Mouse (Mus musculus) heart, postnatal 36 days (tissue): Measurements from ENCODE around the gene Lyz2. TPM values are rescaled to one million over a fixed set of nuclear protein-coding genes. Genes with fewer than 3 reads are reported as not detected.
"Not testable (repeated sequence)": the region's sequence is repeated elsewhere in the genome, so short reads cannot be mapped to it uniquely, and the experiment has no call there.

ENCODE experiments used
- DNase-seq, 2 experiments: peaks; one replicate each; pipeline ENCODE4 v3.0.0; 2021 to 2022
- intact Hi-C: fragments of 180-260 bp; cut with DNase I; formaldehyde crosslinking; loops from one replicate; pipeline ENCODE4 v1.15.1; 2025
- total RNA-seq, 2 experiments: library from RNA; stranded (reverse); gene quantifications; 2 replicates each; pipeline ENCODE4 v1.2.3; 2021

Lyz2 gene
- 100 to 1,000 TPM; 148 to 201 TPM for total RNA-seq

DNA sequence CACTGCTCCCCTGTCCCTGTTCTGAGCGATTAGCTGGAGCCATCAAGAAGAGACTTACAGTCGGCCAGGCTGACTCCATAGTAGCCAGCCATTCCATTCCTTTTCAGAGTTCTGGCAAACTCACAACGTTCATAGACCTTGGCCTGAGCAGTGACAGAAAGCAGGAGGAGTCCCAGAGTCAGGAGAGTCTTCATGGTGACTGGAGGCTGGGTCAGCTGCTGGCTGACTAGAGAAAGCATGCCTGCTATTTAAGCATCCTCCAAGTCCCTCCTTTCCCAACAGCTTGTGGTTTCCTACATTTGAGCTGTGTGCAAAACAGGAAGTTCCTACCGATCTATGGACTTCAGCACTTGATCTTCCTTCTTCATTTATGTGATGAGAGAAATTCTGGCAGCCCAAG, at the start of gene Lyz2:
TSS of gene Lyz2 (minus strand) at position 273 of the 400 bp plus-strand sequence.
- intact Hi-C loops, result no loop called here
- DNase-seq, result peak; percentile 24 to 29

DNA sequence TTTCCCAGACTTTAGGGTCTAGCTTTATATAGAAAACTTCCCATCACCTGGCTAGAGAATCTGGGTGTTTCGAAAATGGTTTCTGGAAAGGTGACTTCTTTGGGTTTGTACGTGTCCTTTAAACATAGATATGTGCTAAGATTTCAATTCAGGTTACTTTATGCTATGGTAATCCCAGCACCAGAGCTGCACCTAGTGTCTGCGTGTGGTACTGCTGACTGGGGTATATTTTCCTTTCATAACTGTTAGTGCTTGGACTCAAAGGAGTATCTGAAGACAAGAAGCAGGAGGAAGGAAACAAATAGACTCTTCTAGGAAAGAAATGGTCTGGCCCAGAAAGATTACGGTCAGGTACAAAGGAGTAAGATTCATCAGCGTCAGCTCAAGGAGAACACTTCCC, 48.4 kb upstream of the Lyz2 start:
- intact Hi-C loops, result no loop called here
- DNase-seq, result peak in 1 of 2 experiments; percentile 25

DNA sequence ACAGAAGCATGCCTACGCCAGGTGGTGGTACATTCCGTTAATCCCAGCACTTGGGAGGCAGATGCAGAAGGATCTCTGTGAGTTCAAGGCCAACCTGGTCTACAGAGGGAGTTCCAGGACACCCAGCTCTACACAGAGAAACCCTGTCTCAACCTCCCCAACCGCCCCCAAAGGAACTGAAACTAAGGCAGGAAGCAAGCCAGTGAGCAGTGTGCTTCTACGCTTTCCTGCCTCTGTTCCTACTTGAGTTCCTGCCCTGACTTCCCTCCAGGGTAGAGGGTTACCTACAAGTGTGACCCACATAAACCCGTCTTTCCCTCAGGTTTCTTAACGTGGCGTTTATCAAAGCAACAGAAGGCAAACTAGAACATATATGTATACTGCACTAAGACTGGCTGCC, 41.7 kb upstream of the Lyz2 start:
- no peak for DNase-seq
- intact Hi-C loops, result no loop called here

- intact Hi-C loops, result no loop called here
- no peak for DNase-seq
Measured at GRCm38 (mm10) chr10:117322630-117323029, 40.5 kb upstream of the Lyz2 start.

- intact Hi-C loops, result no loop called here
- no peak for DNase-seq
Measured at GRCm38 (mm10) chr10:117320571-117320981, 38.5 kb upstream of the Lyz2 start.

DNA sequence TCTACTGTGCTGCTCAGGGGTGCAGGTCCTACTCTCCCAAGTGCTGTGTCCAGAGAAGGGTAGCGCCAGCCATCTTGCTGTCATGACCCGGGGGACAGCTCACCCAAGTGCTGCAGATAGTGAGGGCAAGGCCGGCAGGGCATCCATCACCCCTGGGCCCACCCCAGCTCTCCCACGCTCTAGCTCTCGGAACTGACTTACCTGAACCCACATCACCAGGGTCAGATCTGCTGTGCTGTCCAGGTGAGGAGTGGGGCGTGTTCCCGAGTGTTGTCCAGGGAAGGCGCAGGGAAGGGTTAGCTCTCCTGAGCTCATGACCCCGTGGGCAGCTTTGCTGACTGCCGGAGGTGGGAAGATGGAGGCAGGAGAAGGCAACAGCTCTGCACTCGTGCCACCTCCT, 34.3 kb upstream of the Lyz2 start:
- intact Hi-C loops, result no loop called here
- DNase-seq, result no peak

- intact Hi-C loops, result no loop called here
- no peak for DNase-seq
Measured at GRCm38 (mm10) chr10:117313133-117313532, 31.0 kb upstream of the Lyz2 start.

DNA sequence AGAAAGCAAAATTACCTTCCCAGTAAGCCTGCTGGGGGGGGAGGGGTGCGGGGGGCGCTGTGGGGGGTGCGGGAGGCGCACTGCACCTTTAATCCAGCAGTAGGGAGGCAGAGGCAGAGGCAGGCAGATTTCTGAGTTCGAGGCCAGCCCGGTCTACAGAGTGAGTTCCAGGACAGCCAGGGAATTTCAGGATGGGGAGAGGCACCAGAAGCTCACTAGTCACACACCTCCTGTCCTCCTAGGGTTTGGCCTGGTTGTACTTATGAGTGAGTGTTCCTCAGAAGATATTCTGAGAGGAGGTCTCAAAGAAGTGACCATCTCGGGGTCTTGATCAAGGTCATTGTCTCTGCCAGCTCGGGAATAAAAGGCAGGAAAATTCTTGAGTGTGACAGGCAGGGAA, 30.0 kb upstream of the Lyz2 start:
- DNase-seq, result no peak
- intact Hi-C loops, result no loop called here

- intact Hi-C loops, result no loop called here
- no peak for DNase-seq
Measured at GRCm38 (mm10) chr10:117304371-117304770, 22.2 kb upstream of the Lyz2 start.

- no peak for DNase-seq
- intact Hi-C loops, result no loop called here
Measured at GRCm38 (mm10) chr10:117301688-117302087, 19.6 kb upstream of the Lyz2 start.

DNA sequence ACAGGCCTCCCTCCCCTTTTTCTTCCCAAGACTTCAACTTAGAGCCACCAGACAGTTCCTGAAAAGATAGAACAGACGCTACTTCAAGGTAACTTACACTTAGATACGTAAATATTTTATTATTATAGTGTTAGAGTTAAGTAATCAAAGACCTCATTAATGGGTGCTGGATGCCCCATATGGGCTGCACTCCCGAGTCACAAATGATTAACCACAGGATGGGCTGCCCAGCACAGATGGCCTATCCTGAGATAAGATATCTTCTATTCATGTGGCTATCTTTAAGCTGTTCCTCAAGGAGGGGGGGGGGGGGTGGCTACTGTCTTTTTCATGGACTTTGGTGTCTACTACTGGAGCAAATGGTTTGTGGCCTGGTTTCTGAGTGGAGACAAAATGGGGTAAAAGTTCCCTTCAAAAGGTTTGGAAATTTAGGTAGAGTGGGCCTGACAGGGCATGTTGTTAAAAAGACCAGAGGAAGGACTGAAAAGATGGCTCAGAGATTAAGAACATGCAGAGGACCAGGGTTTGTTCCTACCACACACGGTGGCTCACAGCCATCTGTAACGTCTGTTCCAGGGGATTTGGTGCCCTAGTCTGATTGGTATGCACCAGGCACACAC, 17.9 kb upstream of the Lyz2 start:
- intact Hi-C loops, result no loop called here

DNA sequence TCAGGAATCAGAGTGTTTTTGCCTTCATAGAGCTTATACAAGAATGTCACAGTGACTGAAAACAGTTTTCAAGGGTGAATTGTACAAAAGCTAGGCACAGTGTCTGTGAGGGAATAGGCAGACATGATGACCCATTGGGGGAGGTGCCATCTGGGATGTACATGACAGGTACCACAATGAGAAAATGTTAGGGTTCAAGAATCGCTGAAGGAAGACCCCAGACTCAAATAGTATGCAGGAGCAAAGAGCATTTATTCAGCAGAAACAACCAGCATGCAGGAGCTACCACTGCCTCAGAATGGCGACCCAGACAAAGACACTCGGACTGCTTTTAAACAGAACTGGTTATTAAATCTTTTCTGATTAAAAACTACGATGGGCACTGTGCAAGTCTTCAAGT, 17.0 kb upstream of the Lyz2 start:
- no peak for DNase-seq
- intact Hi-C loops, result no loop called here

More for the DNA sequence above, 17.9 kb upstream of the Lyz2 start:
- DNase-seq, result no peak

- intact Hi-C loops, result no loop called here
- no peak for DNase-seq
Measured at GRCm38 (mm10) chr10:117298336-117298735, 16.2 kb upstream of the Lyz2 start.

DNA sequence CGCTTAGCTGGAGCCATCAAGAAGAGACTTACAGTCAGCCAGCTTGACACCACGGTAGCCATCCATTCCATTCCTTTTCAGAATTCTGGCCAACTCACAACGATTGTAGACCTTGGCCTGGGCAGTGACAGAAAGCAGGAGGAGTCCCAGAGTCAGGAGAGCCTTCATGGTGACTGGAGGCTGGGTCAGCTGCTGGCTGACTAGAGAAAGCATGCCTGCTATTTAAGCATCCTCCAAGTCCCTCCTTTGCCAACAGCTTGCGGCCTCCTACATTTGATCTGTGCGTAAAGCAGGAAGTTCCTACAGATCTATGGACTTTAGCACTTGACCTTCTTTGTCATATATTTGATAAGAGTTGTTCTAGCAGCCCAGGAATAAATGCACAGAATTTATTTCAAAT, 10.6 kb upstream of the Lyz2 start, which contains the start of gene Lyz1:
TSS of gene Lyz1 (minus strand) at position 198 of the 400 bp plus-strand sequence.
- intact Hi-C loops, result no loop called here
- DNase-seq, result no peak

DNA sequence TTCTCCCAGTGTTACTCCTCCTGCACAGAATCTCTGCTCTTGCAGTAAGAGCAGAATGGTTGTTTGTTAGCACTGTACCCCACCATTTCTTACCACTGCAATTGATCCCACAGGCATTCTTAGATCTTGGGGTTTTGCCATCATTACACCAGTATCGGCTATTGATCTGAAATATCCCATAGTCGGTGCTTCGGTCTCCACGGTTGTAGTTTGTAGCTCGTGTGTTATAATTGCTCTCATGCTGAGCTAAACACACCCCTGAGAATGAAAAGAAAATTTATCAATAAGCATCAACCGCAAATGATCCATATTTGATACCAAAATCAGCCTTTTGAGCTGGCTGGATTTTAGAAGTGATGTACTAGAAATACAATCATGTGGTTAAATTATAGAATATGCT, 8.8 kb upstream of the Lyz2 start:
- intact Hi-C loops, DNase-seq: not testable (repeated sequence)

- DNase-seq, result no peak
- intact Hi-C loops, result no loop called here
Measured at GRCm38 (mm10) chr10:117290046-117290870, 8.1 kb upstream of the Lyz2 start.

DNA sequence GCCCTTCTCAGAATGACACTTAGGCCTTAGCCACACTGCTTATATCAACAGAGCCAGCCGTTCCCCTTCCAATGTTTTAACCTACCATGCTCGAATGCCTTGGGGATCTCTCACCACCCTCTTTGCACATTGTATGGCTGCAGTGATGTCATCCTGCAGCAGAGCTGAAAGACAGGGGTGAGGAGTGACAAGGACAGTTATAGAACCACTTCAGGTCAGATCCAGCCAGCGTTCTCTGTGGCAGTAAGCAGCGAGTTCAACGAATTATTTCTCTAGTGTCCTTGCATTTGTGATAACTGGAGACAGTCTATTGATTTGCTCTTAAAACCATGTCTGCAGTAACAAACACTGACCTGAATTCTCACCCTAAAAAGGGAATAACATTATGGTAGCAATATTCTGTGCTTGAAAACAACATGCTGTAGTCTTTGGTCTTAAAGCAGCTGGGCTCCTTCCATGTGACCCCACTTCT, 6.9 kb upstream of the Lyz2 start:
- intact Hi-C loops, result not testable (repeated sequence)

GRCm38 (mm10) chr10:117288197-117289033, 6.3 kb upstream of the Lyz2 start:
- intact Hi-C loops, result no loop called here
- no peak for DNase-seq

More for the DNA sequence above, 6.9 kb upstream of the Lyz2 start:
- DNase-seq, result not testable (repeated sequence)

DNA sequence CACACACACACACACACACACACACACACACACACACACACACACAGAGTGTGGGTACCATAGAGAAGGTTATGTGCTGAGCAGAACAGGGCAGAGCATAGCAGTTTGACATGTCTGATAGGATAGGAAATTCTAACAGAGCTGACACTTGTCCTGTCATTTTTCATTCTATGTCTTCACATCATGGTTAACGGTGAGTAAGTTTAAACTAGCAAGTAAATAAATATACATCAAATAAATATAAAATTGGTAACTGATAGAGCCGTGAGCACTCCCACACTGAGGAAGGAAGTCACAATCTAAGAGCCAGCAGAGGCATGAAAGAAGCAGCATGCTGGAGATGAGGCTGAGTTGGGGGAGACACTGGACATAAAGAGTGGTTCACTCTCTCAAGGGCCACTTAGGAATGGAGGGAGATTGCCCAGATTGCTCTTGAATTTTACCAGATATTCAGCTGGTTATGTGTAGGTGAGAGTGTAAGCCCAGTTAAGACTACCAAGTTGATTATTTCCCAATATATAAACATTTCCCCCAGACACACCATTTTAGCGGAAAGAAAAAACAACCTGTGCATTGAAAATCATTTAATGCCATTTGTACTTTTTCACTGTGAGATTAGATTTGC, 5.2 kb upstream of the Lyz2 start:
- no peak for DNase-seq
- intact Hi-C loops, result no loop called here

GRCm38 (mm10) chr10:117286366-117286970, 4.3 kb upstream of the Lyz2 start:
- intact Hi-C loops, result no loop called here
- DNase-seq, result no peak
